Mouse (Mus musculus) ovary, postnatal 10 days (tissue): ENCODE data around the gene Fsd2.

Experiments
- DNase-seq: peaks from one replicate; pipeline ENCODE4 v3.0.0; 2022; ENCODE audit warnings: low spot score

Gene Fsd2

DNA sequence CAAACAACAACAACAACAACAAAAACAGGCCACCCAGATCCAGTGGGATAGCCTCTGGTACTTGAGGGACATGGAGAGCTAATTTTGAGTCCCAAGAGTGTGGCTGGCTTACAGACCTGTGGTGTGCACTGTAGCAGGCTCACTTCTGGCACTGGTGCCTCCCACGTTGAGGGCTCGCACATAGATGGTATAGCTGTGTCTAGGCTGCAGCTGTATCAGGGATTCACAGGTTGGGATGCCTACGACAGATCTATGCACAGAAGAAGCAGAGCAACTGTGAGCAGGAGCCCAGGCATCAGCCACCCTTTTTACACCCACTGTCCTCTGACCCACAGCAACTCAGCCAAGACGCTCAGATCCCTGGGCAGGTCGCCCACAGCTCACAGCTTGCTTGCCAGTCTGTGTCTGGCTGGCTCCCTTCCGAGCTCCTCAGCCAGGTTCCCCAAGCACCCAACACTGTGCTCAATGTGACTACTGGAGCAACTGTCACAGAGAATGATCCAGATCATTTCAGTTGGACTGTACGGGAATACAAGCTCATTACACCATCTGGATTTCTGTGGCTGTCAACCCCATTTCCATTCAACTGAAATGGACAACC, 24.7 kb downstream of the Fsd2 start:
- no peak for DNase-seq

DNA sequence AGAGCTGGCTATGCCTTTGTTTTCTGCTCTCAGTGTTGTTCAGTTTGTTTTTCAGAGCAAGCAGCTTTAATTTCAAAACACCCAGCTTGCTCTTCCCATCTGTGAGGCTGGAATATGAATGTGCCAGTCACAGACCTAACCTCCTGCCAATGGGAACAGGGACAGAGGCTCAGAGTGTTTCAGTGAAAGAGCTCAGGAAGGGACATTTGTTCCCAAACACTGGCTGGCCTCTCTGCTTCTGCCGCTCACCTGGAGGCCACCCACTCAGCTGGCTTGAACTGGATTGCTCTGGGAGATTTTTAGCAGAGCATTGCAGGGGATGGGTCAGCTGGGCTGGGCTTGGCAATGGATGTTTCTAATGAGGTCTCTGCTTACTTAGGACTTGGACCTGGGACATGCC, 25.7 kb downstream of the Fsd2 start:
- no peak for DNase-seq

DNA sequence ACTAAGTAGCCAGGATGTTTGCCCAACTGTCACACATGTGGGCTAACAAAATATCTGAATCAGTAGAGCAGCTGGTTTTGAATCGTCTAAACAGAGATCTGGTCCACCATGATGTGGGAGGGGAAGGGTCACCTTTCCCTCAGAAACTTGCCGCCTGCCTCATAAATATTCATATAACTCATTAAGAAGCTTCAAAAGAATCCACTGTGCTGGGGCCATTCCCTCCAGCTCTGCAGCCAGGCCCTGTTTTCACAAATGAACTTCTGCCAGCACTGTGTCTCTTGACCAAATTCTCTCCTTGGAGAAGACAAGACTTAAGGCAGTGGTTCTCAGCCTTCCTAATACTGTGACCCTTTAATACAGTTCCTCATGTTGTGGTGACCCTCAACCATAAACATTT, 27.2 kb downstream of the Fsd2 start:
- no peak for DNase-seq

DNA sequence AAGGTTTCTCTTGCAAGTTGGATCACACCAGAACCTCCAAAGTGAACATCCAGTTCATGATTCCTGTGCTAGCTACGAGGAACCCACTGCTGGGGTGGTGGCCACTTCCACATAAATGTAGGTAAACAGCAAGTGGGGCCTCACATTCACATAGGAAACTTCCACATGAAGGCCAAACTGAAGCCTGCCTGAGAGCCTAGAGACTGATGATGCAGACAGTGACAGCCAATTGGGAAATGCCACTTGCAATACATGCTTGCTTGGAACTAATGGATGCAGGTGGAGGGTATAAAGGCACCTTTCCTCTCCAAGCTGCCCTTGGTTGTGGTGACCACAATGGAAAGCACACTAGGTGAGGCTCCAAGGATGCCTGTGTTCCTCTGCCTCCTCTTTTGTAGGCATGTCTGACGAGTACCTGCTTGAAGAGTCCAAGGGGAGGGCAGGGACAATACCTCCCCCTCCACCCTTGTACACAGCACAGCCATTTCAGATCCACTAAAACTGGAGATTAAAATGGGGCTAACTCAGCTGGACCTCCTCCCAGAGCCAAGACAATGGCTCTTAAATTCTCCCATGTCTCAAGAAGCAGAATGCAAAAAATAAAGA, 28.6 kb downstream of the Fsd2 start:
- DNase-seq = no peak

DNA sequence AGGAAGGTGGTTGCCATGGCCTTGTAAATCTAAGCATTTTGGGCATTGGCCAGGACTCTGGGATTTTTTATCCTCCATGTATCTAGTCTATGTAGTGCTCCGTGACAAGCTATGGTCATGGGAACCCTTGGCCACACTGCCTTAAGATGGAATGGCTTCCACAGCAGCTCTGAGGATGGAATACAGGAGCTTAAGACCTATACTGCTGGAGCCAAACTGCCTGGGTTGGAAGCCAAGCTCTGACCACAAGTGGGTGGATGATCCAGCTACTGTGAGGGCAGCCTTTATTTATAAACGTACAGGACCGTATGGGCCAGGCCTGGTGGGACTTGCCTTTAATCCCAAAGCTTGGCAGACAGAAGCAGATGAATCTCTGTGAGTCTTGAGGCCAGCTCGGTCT, 30.3 kb downstream of the Fsd2 start:
- DNase-seq = no peak

DNA sequence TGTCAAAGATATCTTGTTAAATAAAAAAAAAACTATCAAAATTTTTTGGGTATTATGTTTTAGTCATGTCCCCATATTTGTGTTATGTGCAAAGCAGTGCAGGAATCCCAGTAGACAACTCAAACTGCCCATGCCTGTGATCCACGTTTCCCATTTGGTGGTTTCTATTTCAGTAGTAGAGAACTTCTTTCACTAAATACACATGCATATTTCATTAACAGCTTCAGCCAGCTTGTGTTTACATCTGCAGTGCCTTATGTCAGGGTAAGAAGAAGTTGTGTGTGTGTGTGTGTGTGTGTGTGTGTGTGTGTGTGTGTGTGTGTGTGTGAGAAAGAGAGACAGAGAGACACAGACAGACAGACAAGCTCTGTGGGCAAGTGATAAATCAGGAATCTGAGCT, 35.3 kb downstream of the Fsd2 start:
- no peak for DNase-seq

- DNase-seq = no peak
These were observed 37.8 kb downstream of the Fsd2 start for GRCm38 (mm10) chr7:81528918-81529317.

GRCm38 (mm10) chr7:81523663-81524017, 43.1 kb downstream of the Fsd2 start:
- DNase-seq = no peak

DNA sequence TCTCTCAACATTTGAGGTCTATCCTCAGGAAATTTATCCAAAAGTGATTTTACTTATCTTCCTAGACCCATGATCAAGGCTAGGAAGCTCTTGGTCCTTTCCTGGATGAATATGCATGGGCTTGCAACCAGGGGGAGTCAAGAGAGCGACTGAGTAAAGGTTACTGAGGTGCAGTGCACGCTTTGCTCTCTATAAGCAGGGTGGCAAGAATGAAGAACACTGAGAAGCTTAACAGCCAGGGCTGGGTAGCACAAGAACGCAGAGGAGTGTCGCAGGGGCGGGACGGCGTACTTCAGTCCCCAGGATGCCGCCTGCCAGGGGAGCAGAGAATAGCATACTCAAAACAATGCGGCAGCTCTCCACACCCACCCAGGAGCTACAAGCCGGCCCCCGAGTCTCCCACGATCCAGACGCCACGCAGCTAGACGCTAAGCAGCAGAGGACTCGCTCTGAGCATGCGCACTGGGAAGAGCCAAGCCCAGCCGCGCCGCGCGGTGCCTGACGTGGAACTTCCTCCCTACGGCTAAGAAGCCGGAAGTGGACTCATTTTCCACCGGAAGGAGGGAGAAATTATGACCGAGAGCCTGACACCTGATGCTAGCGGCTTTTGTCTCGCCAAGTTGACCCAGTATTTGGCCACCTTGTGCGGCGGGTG, 43.6 kb downstream of the Fsd2 start:
- DNase-seq = peak; percentile 65

- DNase-seq = no peak
These were observed 50.4 kb downstream of the Fsd2 start for GRCm38 (mm10) chr7:81516154-81517030.

- no peak for DNase-seq
These were observed 51.7 kb downstream of the Fsd2 start for GRCm38 (mm10) chr7:81514906-81515590.

- DNase-seq = no peak
These were observed 65.7 kb downstream of the Fsd2 start for GRCm38 (mm10) chr7:81501050-81501449.

- DNase-seq = no peak
These were observed 68.6 kb downstream of the Fsd2 start, which contains the start of gene BC048679 for GRCm38 (mm10) chr7:81498181-81498580. BC048679 (minus strand) TSS chr7:81498281.

DNA sequence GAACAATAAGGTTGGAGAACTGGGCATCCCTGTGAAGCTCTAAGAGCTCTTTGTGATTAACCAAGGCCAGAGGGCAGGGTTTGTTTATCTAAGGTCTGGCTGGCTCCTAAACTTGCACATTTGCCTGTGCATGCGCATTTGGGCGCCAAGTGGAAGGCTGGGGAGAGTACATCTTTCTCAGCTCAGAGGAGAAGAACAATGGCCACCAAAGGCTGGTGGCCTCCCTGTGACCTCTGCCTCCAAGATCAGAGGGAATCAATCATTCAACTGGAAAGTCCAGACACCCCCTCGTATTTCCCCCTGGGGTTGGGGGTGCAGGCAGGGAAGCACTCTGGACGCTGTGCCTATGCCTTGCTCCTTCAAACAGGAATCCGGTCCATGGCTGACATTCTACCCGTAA, 69.6 kb downstream of the Fsd2 start:
- DNase-seq = no peak

DNA sequence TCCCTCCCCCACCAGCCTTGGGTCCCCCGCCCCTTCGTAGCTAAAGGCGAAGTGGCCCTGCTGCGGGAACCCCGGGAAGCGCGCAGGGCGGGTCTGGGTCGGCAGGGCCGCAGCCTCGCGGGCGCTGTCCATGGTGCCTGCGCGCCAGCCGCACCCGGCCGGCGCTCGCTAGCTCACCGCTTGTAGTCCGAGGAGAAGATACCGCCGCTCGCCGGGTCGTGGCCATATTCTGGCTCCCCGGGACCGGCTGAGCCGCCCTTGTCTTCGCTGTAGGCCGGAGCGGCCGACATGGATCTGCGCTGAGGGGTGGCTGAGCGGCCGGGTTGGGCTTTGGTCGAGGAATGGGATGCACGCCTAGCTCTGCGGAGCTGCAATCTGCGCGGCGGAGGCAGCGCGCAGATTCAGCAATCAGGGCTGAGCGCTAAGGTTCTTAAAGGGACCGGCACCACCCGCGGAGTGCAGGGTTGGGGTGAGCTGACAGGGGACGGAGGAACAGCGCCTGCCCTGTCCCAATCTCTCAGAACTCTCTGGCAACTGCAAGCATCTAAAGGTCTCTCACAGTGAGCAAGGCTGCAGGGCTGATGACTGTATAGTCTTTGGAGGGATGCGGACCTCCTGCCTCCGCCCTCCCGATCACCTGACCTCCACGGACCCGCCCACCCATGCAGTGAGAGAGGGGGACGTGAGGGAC, 73.3 kb downstream of the Fsd2 start, which contains the start of gene Ap3b2:
Gene Ap3b2 (minus strand): TSS at position 595 of the 691 bp plus-strand sequence.
- DNase-seq = peak; percentile 39

DNA sequence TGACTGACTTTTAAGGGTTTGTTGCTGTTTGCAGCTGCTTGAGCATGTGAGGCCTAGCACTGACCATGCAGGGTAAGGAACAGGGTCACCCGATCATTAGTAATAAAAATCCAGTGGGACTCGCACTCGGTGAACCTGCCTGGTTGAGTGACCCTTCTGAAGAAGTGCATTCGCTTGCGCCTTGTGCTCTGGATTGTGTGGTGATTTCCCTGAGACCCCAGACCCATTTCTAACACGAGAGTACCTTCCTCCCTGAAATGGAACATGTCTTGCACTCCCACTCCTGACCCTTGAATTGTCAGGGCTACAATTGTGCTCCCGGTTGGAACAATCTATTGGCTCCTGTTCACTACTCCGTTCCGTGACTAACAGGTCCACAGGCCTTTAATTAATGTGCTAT, 74.1 kb downstream of the Fsd2 start:
- DNase-seq = no peak

DNA sequence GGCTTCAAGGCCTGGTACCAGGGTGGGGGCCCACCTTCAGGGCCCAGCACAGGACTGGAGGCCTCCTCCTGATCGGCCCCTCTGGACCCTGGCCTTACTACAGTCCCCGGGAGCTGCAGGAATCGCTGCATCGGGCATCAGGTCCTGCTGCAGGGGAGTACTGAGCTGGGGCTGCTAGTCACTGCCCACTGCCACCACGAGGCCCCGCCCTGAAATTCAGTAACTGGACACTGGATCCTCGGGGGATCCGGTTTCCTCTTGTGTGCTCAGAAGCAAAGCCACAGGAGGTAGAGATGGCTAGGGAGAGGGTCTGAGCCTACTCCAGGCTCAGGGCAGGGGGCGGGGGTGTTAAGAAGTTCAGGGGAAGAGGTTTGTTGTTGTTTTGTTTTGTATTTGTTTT, 77.1 kb downstream of the Fsd2 start:
- no peak for DNase-seq
